Mouse (Mus musculus) ES-Bruce4 (cell line): Measurements from ENCODE around the gene Klhl7. TPM values are rescaled to one million over a fixed set of nuclear protein-coding genes. Genes with fewer than 3 reads are reported as not detected.
"Not testable (repeated sequence)": the region's sequence is repeated elsewhere in the genome, so short reads cannot be mapped to it uniquely, and the experiment has no call there.

Source experiments
- H3K27ac ChIP-seq: 2 replicates; pipeline ENCODE4 v1.5.1; 2012; ENCODE audit warnings: low read length, inconsistent platforms; ENCODE audit not compliant: insufficient read depth
- H3K27me3 ChIP-seq: 2 replicates; pipeline ENCODE4 v1.6.1; 2012; ENCODE audit warnings: mild to moderate bottlenecking, low read length, inconsistent platforms; ENCODE audit not compliant: control insufficient read depth, poor library complexity, insufficient read depth, severe bottlenecking
- H3K36me3 ChIP-seq: 2 replicates; pipeline ENCODE4 v1.6.1; 2012; ENCODE audit warnings: inconsistent platforms, mild to moderate bottlenecking, low read length, moderate library complexity; ENCODE audit not compliant: control insufficient read depth, poor library complexity, insufficient read depth, severe bottlenecking
- H3K4me1 ChIP-seq: one replicate; pipeline ENCODE4 v1.8.1; 2011; ENCODE audit warnings: low read length; ENCODE audit not compliant: control insufficient read depth, insufficient read depth
- H3K4me3 ChIP-seq: 2 replicates; pipeline ENCODE4 v1.5.1; 2011; ENCODE audit warnings: low read depth, mild to moderate bottlenecking, low read length
- H3K9ac ChIP-seq: 2 replicates; pipeline ENCODE4 v1.6.1; 2012; ENCODE audit warnings: low read depth, mild to moderate bottlenecking, inconsistent platforms; ENCODE audit not compliant: poor library complexity, severe bottlenecking
- H3K9me3 ChIP-seq: replicated peaks from 2 replicates; pipeline ENCODE4 v1.6.1; 2012; ENCODE audit warnings: mild to moderate bottlenecking, low read length, inconsistent platforms; ENCODE audit not compliant: control insufficient read depth, poor library complexity, insufficient read depth, severe bottlenecking
- CTCF ChIP-seq: IDR thresholded peaks from one replicate; pipeline ENCODE4 v1.8.1; 2011; ENCODE audit warnings: low read depth, low read length
- EP300 ChIP-seq: IDR thresholded peaks from 2 replicates; pipeline ENCODE4 v1.6.1; 2011; ENCODE audit warnings: low read depth, low read length; ENCODE audit not compliant: insufficient read depth
- POLR2A ChIP-seq: IDR thresholded peaks from one replicate; pipeline ENCODE4 v1.8.1; 2011; ENCODE audit warnings: low read length; ENCODE audit not compliant: insufficient read depth
- polyA plus RNA-seq: library from polyadenylated mRNA; stranded (reverse); fragments of >200 nt; gene quantifications from 2 replicates; pipeline ENCODE4 v1.2.4, GENCODE M21; 2011; ENCODE audit warnings: low read depth; ENCODE audit not compliant: missing spikeins, insufficient read depth, insufficient read length

Klhl7 gene
- polyA plus RNA-seq, 1 experiment, result 31.1 TPM

- Histone ChIP-seq H3K36me3 (peaks cover 2% of the 10 kb centered on the region; the same call in 1 of the 2 replicates), H3K9ac (peak overlapping the region; percentile 70), H3K4me1 (no peaks in the 10 kb centered on the region), H3K4me3 (peak overlapping the region; percentile 83), H3K27me3 (no peaks in the 10 kb centered on the region), H3K27ac (no peak overlapping the region), H3K9me3 (no peaks in the 10 kb centered on the region)
- TF ChIP-seq EP300, result no peak
- no peak for TF ChIP-seq CTCF
- TF ChIP-seq POLR2A, result no peak
Observed at GRCm38 (mm10) chr5:24100810-24101311, 456 bp downstream of the Klhl7 start.

- Histone ChIP-seq H3K4me1 (no peaks in the 10 kb centered on the region), H3K9me3 (no peaks in the 10 kb centered on the region)
- TF ChIP-seq POLR2A, result no peak
- TF ChIP-seq EP300, result no peak
- TF ChIP-seq CTCF, result no peak
Observed at GRCm38 (mm10) chr5:24101446-24102140, 1.2 kb downstream of the Klhl7 start.

DNA sequence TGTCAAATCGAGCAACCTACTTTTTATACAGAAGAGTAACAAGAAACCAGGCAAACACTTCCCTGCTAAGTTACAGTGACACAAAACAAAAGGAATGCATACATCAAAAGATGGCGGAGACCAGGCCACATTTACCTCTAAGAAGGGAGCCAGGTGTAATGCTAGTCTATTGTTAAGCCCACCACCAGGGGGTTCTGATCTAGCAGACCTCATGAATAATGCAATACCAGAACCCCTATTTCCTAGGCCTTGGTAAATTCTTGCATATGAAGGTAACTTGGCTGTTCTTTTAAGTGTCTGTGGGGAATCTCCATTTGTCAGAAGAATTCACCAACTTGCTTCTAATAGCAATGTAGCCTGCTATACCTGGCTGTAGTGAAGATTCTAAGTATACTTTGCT, 2.8 kb downstream of the Klhl7 start:
- not testable (repeated sequence) for H3K4me1 ChIP-seq, H3K4me3 ChIP-seq, H3K36me3 ChIP-seq, H3K9me3 ChIP-seq, H3K9ac ChIP-seq, H3K27me3 ChIP-seq
- peak overlapping the region; percentile 59; the same call in 1 of the 2 replicates for H3K27ac ChIP-seq

More at GRCm38 (mm10) chr5:24101446-24102140, 1.2 kb downstream of the Klhl7 start:
- H3K27me3 ChIP-seq, result no peaks in the 10 kb centered on the region
- H3K36me3 ChIP-seq, result peaks cover 2% of the 10 kb centered on the region; the same call in 1 of the 2 replicates
- peak overlapping the region; percentile 70 for H3K9ac ChIP-seq
- no peak overlapping the region for H3K27ac ChIP-seq
- H3K4me3 ChIP-seq, result peak overlapping the region; percentile 83; the same call in 1 of the 2 replicates

GRCm38 (mm10) chr5:24103841-24104240, 3.4 kb downstream of the Klhl7 start:
- H3K9me3 ChIP-seq, result no peaks in the 10 kb centered on the region
- H3K4me1 ChIP-seq, result no peaks in the 10 kb centered on the region
- H3K9ac ChIP-seq, result no peak overlapping the region
- H3K4me3 ChIP-seq, result no peak overlapping the region
- peaks cover 2% of the 10 kb centered on the region; the same call in 1 of the 2 replicates for H3K36me3 ChIP-seq
- TF ChIP-seq CTCF, result no peak
- no peaks in the 10 kb centered on the region for H3K27me3 ChIP-seq
- 0 out of 2 replicates have a peak overlapping the region, but pooled peaks have one; percentile 36 for H3K27ac ChIP-seq

GRCm38 (mm10) chr5:24107071-24107739, 6.8 kb downstream of the Klhl7 start:
- Histone ChIP-seq H3K4me1 (no peaks in the 10 kb centered on the region), H3K36me3 (peaks cover 2% of the 10 kb centered on the region; the same call in 1 of the 2 replicates), H3K27ac (no peak overlapping the region), H3K9me3 (no peaks in the 10 kb centered on the region), H3K9ac (no peak overlapping the region), H3K27me3 (no peaks in the 10 kb centered on the region), H3K4me3 (no peak overlapping the region)
- no peak for TF ChIP-seq EP300
- TF ChIP-seq CTCF, result no peak
- TF ChIP-seq POLR2A, result no peak

- TF ChIP-seq EP300, result peak; percentile 42; the same call in 1 of the 2 replicates
- no peak for TF ChIP-seq CTCF
- no peak for TF ChIP-seq POLR2A
- H3K36me3 ChIP-seq, result peaks cover 2% of the 10 kb centered on the region; the same call in 1 of the 2 replicates
- no peaks in the 10 kb centered on the region for H3K27me3 ChIP-seq
- no peaks in the 10 kb centered on the region for H3K9me3 ChIP-seq
- no peak overlapping the region for H3K9ac ChIP-seq
- no peak overlapping the region for H3K27ac ChIP-seq
- H3K4me1 ChIP-seq, result no peaks in the 10 kb centered on the region
- no peak overlapping the region for H3K4me3 ChIP-seq
Observed at GRCm38 (mm10) chr5:24107740-24108098, 7.3 kb downstream of the Klhl7 start.
